Mouse (Mus musculus): ENCODE measurements around the gene Gcdh. TPM values are rescaled to one million over a fixed set of nuclear protein-coding genes. Genes with fewer than 3 reads are reported as not detected.

The Gcdh gene
- 36.1 and 37.1 TPM in 2 replicates for polyA plus RNA-seq (2015; fragmentation: Nextera tagmentation; extraction: Ambion mirVana)

DNA sequence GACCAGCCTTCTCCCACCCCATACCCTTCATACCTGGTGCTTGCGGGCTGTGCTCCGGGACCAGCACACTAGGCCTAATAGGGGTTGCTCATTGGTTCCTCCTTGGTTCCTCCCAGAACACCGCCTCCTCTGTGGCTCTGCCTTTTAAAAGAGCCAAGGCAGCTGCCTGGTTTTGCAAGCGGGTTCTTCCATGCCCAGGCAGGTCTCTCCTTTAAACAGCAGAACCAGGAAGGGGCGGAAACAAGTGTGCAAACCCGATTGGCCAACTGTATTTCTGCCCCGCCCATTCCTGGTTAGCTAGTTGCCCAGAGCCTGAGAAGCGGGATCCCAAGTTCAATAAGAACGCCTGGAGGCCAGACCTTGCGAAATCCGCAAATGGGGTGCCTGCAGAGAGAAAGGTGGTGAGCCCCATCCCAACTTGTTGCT lies at the start of gene Gcdh:
Gcdh (minus strand) TSS at position 213 of the 426 bp plus-strand sequence.
- Histone ChIP-seq H3K36me3 (replicated peaks) (0 out of 2 replicates have a peak, but pooled peaks cover 3% of the 10 kb centered on the region), H3K9me3 (no peaks in the 10 kb centered on the region), H3K9ac (peak within 1 kb of the TSS; percentile 73), H3K4me2 (peak within 1 kb of the TSS; percentile 76), H3K27me3 (replicated peaks) (no peaks in the 10 kb centered on the region), H3K4me1 (peaks cover 16% of the 10 kb centered on the region), H3K4me3 (peak within 1 kb of the TSS; percentile 78), H3K27ac (peak within 1 kb of the TSS; percentile 54)
- ATAC-seq (replicated peaks): peak; percentile 99
- WGBS: under 1% methylated on average over 11 of the region's 11 CpGs

DNA sequence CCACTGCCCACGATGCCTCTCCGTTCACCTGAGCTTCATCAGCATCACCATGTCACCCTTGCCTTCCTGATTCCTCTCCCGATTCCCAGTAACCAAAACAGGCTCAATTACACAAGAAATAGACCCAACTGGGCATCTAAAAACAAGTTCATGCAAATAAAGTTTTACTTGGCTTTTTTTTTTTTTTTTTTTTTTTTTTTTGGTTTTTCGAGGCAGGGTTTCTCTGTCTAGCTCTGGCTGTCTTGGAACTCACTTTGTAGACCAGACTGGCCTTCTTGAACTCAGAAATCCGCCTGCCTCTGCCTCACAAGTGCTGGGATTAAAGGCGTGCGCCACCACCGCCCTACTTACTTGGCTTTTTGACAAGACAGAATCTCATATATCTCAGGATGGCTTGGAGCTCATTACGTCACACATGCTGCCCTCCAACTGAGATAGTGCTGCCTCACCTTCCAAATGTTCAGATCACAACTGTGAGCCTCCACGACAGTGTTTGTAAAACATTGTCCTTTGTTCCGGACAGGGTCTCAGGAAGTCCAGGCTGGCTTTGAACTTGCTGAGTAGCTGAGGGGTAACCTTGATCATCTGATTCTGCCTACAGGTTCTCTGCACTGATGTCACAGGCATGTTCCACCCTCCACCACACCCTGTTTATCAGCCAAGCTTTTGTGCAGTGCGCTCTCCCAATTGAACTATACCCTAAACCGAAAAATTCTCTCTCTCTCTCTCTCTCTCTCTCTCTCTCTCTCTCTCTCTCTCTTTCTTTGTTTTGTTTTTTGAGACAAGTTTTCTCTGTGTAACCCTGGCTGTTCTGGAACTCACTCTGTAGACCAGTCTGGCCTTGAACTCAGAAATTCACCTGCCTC lies 44.1 kb upstream of the Gcdh start:
- peak overlapping the region; percentile 76 for H3K4me3 ChIP-seq
- ATAC-seq (replicated peaks): no peak
- H3K36me3 ChIP-seq (replicated peaks): no peaks in the 10 kb centered on the region
- no peaks in the 10 kb centered on the region for H3K9me3 ChIP-seq
- H3K4me1 ChIP-seq: peaks cover 29% of the 10 kb centered on the region
- H3K27ac ChIP-seq: peak overlapping the region; percentile 96
- peak overlapping the region; percentile 100; the same call in 1 of the 2 replicates for H3K9ac ChIP-seq
- peak overlapping the region; percentile 85 for H3K4me2 ChIP-seq
- no peaks in the 10 kb centered on the region for H3K27me3 ChIP-seq (replicated peaks)
- WGBS: 64% methylated on average over 13 of the region's 13 CpGs

GRCm38 (mm10) chr8:84936962-84937546 lies 43.3 kb upstream of the Gcdh start, which contains the start of gene Mast1:
Mast1 (minus strand) TSS chr8:84937359.
- H3K4me3 ChIP-seq: peak within 1 kb of the TSS; percentile 76
- H3K9ac ChIP-seq: peak within 1 kb of the TSS; percentile 100
- no peaks in the 10 kb centered on the region for H3K27me3 ChIP-seq (replicated peaks)
- H3K4me1 ChIP-seq: peaks cover 29% of the 10 kb centered on the region
- no peaks in the 10 kb centered on the region for H3K9me3 ChIP-seq
- ATAC-seq (replicated peaks): peak; percentile 61
- H3K4me2 ChIP-seq: peak within 1 kb of the TSS; percentile 85
- peak within 1 kb of the TSS; percentile 96 for H3K27ac ChIP-seq
- WGBS: under 1% methylated on average over 47 of the region's 50 CpGs
- no peaks in the 10 kb centered on the region; the same call in 1 of the 2 replicates for H3K36me3 ChIP-seq (replicated peaks)

- peak; percentile 53 for ATAC-seq (replicated peaks)
- H3K27ac ChIP-seq: peak overlapping the region; percentile 96
- H3K27me3 ChIP-seq (replicated peaks): no peaks in the 10 kb centered on the region
- 13% methylated on average over 22 of the region's 23 CpGs for WGBS
- H3K36me3 ChIP-seq (replicated peaks): no peaks in the 10 kb centered on the region; the same call in 1 of the 2 replicates
- peaks cover 29% of the 10 kb centered on the region for H3K4me1 ChIP-seq
- peak overlapping the region; percentile 85 for H3K4me2 ChIP-seq
- peak overlapping the region; percentile 76 for H3K4me3 ChIP-seq
- no peaks in the 10 kb centered on the region for H3K9me3 ChIP-seq
- peak overlapping the region; percentile 100 for H3K9ac ChIP-seq
Measured at GRCm38 (mm10) chr8:84936041-84936961, 42.6 kb upstream of the Gcdh start.

GRCm38 (mm10) chr8:84935489-84935888 lies 41.8 kb upstream of the Gcdh start:
- Histone ChIP-seq H3K4me2 (peak overlapping the region; percentile 85), H3K4me1 (peaks cover 29% of the 10 kb centered on the region), H3K27ac (peak overlapping the region; percentile 96), H3K27me3 (replicated peaks) (no peaks in the 10 kb centered on the region), H3K4me3 (peak overlapping the region; percentile 76), H3K9me3 (no peaks in the 10 kb centered on the region), H3K9ac (peak overlapping the region; percentile 100), H3K36me3 (replicated peaks) (no peaks in the 10 kb centered on the region; the same call in 1 of the 2 replicates)
- ATAC-seq (replicated peaks): peak; percentile 16
- WGBS: 6% methylated on average over 14 of the region's 14 CpGs

DNA sequence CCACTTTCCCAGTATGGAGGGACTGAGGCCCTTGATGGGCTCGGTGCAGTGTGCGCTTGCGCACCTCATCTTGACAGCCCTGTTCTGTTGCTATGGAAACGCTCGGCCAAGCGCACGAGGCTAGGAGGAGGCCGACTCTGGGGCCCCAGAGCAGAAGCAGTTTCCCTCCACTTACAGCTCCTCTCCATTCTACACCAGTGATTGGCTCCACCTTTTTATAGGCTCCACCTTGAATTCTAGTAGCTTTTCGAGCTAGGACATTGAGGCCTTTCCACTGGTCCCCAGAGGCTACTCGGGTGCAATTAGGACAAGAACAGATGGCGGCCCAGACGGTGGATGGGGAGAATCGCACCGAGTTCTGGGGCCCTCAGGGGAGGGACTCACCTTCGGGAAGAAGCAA lies 41.1 kb upstream of the Gcdh start:
- no peaks in the 10 kb centered on the region; the same call in 1 of the 2 replicates for H3K36me3 ChIP-seq (replicated peaks)
- H3K4me2 ChIP-seq: peak overlapping the region; percentile 85
- ATAC-seq (replicated peaks): peak; percentile 76
- H3K4me1 ChIP-seq: peaks cover 29% of the 10 kb centered on the region
- under 1% methylated on average over 15 of the region's 15 CpGs for WGBS
- H3K9ac ChIP-seq: peak overlapping the region; percentile 100
- no peaks in the 10 kb centered on the region for H3K27me3 ChIP-seq (replicated peaks)
- no peaks in the 10 kb centered on the region for H3K9me3 ChIP-seq
- H3K4me3 ChIP-seq: peak overlapping the region; percentile 76
- peak overlapping the region; percentile 96 for H3K27ac ChIP-seq

GRCm38 (mm10) chr8:84933767-84934559 lies 40.2 kb upstream of the Gcdh start:
- H3K27me3 ChIP-seq (replicated peaks): no peaks in the 10 kb centered on the region
- ATAC-seq (replicated peaks): no peak
- H3K36me3 ChIP-seq (replicated peaks): no peaks in the 10 kb centered on the region; the same call in 1 of the 2 replicates
- H3K9me3 ChIP-seq: no peaks in the 10 kb centered on the region
- peak overlapping the region; percentile 76 for H3K4me3 ChIP-seq
- no peak overlapping the region for H3K27ac ChIP-seq
- H3K4me2 ChIP-seq: peak overlapping the region; percentile 85
- peaks cover 36% of the 10 kb centered on the region for H3K4me1 ChIP-seq
- 83% methylated on average over 16 of the region's 16 CpGs for WGBS
- H3K9ac ChIP-seq: no peak overlapping the region

DNA sequence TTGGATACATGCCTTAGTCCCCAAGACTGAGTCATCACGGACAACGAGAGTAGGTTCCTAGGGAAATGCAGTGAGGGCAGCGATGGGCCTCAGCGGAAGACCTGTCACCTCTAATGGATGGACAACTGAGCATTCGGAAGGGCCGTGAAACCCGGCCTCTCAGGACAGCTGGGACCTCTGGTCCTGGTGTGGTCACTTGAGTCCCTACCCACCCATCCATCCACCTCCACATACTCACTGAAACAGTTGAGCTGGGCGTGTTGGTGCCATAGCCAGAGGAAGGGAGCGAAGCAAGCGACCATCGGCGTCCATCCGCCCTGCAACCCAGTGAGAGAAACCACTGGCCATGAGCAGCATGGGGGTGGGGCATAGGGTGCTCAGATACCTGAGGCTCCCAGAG lies 36.9 kb upstream of the Gcdh start:
- WGBS: 91% methylated on average over 13 of the region's 13 CpGs
- H3K36me3 ChIP-seq (replicated peaks): peaks cover 10% of the 10 kb centered on the region

GRCm38 (mm10) chr8:84928456-84929306 lies 35.0 kb upstream of the Gcdh start:
- Histone ChIP-seq H3K4me1 (peaks cover 15% of the 10 kb centered on the region), H3K4me2 (peak overlapping the region; percentile 47), H3K36me3 (replicated peaks) (peaks cover 21% of the 10 kb centered on the region), H3K27me3 (replicated peaks) (no peaks in the 10 kb centered on the region), H3K4me3 (peak overlapping the region; percentile 23), H3K9ac (no peak overlapping the region; the same call in 1 of the 2 replicates), H3K9me3 (no peaks in the 10 kb centered on the region), H3K27ac (no peak overlapping the region)
- WGBS: 3% methylated on average over 52 of the region's 52 CpGs
- peak; percentile 72 for ATAC-seq (replicated peaks)

More for the DNA sequence above, 36.9 kb upstream of the Gcdh start:
- Histone ChIP-seq H3K9ac (no peak overlapping the region), H3K27me3 (replicated peaks) (no peaks in the 10 kb centered on the region), H3K4me3 (no peak overlapping the region), H3K9me3 (no peaks in the 10 kb centered on the region), H3K4me1 (peaks cover 34% of the 10 kb centered on the region), H3K4me2 (no peak overlapping the region), H3K27ac (no peak overlapping the region)
- no peak for ATAC-seq (replicated peaks)

DNA sequence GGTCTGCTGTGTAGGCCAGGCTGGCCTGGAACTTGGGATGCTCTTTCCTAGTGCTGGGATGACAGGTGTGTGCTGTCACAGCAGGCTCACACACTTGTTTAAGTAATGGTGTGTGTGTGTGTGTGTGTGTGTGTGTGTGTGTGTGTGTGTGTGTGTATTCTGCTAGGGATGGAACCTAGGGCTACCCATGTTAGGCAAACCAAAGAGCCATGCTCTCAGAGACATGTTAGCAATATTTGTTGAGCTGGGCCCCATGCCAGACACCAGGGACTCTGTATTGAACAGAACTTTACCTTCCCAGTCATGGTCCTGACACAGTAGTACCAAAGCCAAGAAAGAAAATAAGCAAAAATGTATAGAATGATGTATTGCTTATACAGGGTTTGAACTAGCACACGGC lies 33.8 kb upstream of the Gcdh start:
- 88% methylated on average over 1 of the region's 1 CpGs for WGBS
- H3K36me3 ChIP-seq (replicated peaks): peaks cover 28% of the 10 kb centered on the region
- ATAC-seq (replicated peaks): no peak

More for the DNA sequence above, 33.8 kb upstream of the Gcdh start:
- Histone ChIP-seq H3K27ac (no peak overlapping the region), H3K27me3 (replicated peaks) (no peaks in the 10 kb centered on the region), H3K4me3 (no peak overlapping the region), H3K9me3 (no peaks in the 10 kb centered on the region), H3K4me1 (peaks cover 13% of the 10 kb centered on the region), H3K4me2 (no peak overlapping the region), H3K9ac (no peak overlapping the region)

All from midbrain, embryonic 15.5 days (tissue).